In genomic region chr19:5689088-5689428, GRCm38 (mm10) we compare ENCODE assay signal across 8 mouse cellular contexts. TPM values are rescaled to one million over a fixed set of nuclear protein-coding genes. Genes with fewer than 3 reads are reported as not detected.
DNase-seq lines count a peak whose midpoint lies in the region; ATAC-seq and TF ChIP-seq lines count a peak whose summit lies in the region.
"Had no signal": no experiment of that assay in that cellular context is flagged by ENCODE, and none has a peak within 500 bp of the region (broad histone marks: within the 10 kb centered on the region; RNA-seq: fewer than 3 reads in every experiment).

No protein-coding gene starts in this region.

- H3K4me2 ChIP-seq in embryonic facial prominence, embryonic 14.5 days (ENCODE audit: low read depth, low read length), result peak overlapping the region; percentile 96
- H3K4me2 ChIP-seq in intestine, postnatal 0 days (replicated peaks; ENCODE audit: low read depth), result peak overlapping the region; percentile 99
- peak overlapping the region; percentile 95 for H3K4me2 ChIP-seq in neural tube, embryonic 15.5 days

- no peak for ATAC-seq in embryonic facial prominence, embryonic 14.5 days (ENCODE audit: low read depth)
- no peak for ATAC-seq in intestine, postnatal 0 days
- no peak for ATAC-seq in neural tube, embryonic 15.5 days (ENCODE audit: low FRiP score)

- peak overlapping the region; percentile 90 for H3K9ac ChIP-seq in embryonic facial prominence, embryonic 14.5 days (ENCODE audit: low read depth, low read length)
- peak overlapping the region; percentile 86 for H3K9ac ChIP-seq in intestine, postnatal 0 days (ENCODE audit: low read depth, low read length)
- H3K9ac ChIP-seq in neural tube, embryonic 15.5 days (replicated peaks), result peak overlapping the region; percentile 77

- peaks cover 53% of the 10 kb centered on the region for H3K36me3 ChIP-seq in embryonic facial prominence, embryonic 14.5 days (ENCODE audit: control insufficient read depth, insufficient read depth, low read length)
- H3K36me3 ChIP-seq in intestine, postnatal 0 days (ENCODE audit: control insufficient read depth, insufficient read depth), result peaks cover 53% of the 10 kb centered on the region
- peaks cover 39% of the 10 kb centered on the region for H3K36me3 ChIP-seq in neural tube, embryonic 15.5 days

- DNase-seq in lung, adult 2 months, result no peak
- DNase-seq in lung, postnatal 14 days, result no peak
- DNase-seq in embryonic facial prominence, embryonic 14.5 days (ENCODE audit: low spot score), result no peak
- DNase-seq in ovary, postnatal 14 days (ENCODE audit: low spot score), result no peak
- no peak for DNase-seq in right cerebral cortex, postnatal 10 days (ENCODE audit: low spot score in 2 of 2)

- H3K9me3 ChIP-seq in embryonic facial prominence, embryonic 14.5 days (ENCODE audit: control insufficient read depth, low read length), result no peaks in the 10 kb centered on the region
- no peaks in the 10 kb centered on the region for H3K9me3 ChIP-seq in intestine, postnatal 0 days (ENCODE audit: control insufficient read depth)
- no peaks in the 10 kb centered on the region for H3K9me3 ChIP-seq in neural tube, embryonic 15.5 days (replicated peaks)

- TF ChIP-seq CTCF in lung, adult 2 months (IDR thresholded peaks at IDR 0.05; ENCODE audit: insufficient read depth, low read length), result no peak
- TF ChIP-seq CTCF in intestine, postnatal 0 days (IDR thresholded peaks at IDR 0.05; ENCODE audit: low read depth), result no peak

- WGBS in lung, adult 2 months, result under 1% methylated on average over 7 of the region's 7 CpGs
- under 1% methylated on average over 7 of the region's 7 CpGs for WGBS in embryonic facial prominence, embryonic 14.5 days
- 0% methylated on average over 7 of the region's 7 CpGs for WGBS in intestine, postnatal 0 days
- 1% methylated on average over 7 of the region's 7 CpGs for whole genome bisulfite sequencing in neural tube, embryonic 15.5 days

- H3K4me1 ChIP-seq in lung, adult 2 months (ENCODE audit: control insufficient read depth, insufficient read depth, low read length), result peaks cover 20% of the 10 kb centered on the region
- H3K4me1 ChIP-seq in embryonic facial prominence, embryonic 14.5 days (ENCODE audit: control insufficient read depth, insufficient read depth, low read length), result peaks cover 25% of the 10 kb centered on the region
- peaks cover 16% of the 10 kb centered on the region for H3K4me1 ChIP-seq in intestine, postnatal 0 days (replicated peaks; ENCODE audit: control insufficient read depth, insufficient read depth, low read length)
- peaks cover 60% of the 10 kb centered on the region for H3K4me1 ChIP-seq in neural tube, embryonic 15.5 days

- no peak for TF ChIP-seq POLR2A in lung, adult 2 months (IDR thresholded peaks at IDR 0.05; ENCODE audit: borderline replicate concordance, extremely low read depth, low read depth, low read length)

- peak overlapping the region; percentile 97 for H3K4me3 ChIP-seq in lung, adult 2 months (replicated peaks; ENCODE audit: extremely low read depth, low read depth, low read length)
- H3K4me3 ChIP-seq in embryonic facial prominence, embryonic 14.5 days (ENCODE audit: low read depth, low read length), result peak overlapping the region; percentile 88
- peak overlapping the region; percentile 84 for H3K4me3 ChIP-seq in intestine, postnatal 0 days (ENCODE audit: low read depth, low read length)
- peak overlapping the region; percentile 86 for H3K4me3 ChIP-seq in neural tube, embryonic 15.5 days (replicated peaks)

- H3K27ac ChIP-seq in embryonic facial prominence, embryonic 14.5 days (replicated peaks; ENCODE audit: low read depth, low read length), result peak overlapping the region; percentile 97
- peak overlapping the region; percentile 97 for H3K27ac ChIP-seq in intestine, postnatal 0 days (ENCODE audit: low read depth, low read length)
- H3K27ac ChIP-seq in neural tube, embryonic 15.5 days (replicated peaks), result peak overlapping the region; percentile 91

- H3K27me3 ChIP-seq in embryonic facial prominence, embryonic 14.5 days (replicated peaks; ENCODE audit: control insufficient read depth, insufficient read depth, low read length), result no peaks in the 10 kb centered on the region
- H3K27me3 ChIP-seq in intestine, postnatal 0 days (replicated peaks; ENCODE audit: control insufficient read depth, insufficient read depth, low read length), result no peaks in the 10 kb centered on the region
- H3K27me3 ChIP-seq in neural tube, embryonic 15.5 days (replicated peaks), result no peaks in the 10 kb centered on the region

RNA-seq across cellular contexts. Expression of gene Pcnx3, which starts 0.3 kb away (rescaled TPM):
- 156 and 166 TPM in 2 replicates for polyA plus RNA-seq in lung, adult 2 months (2012; rRNA removed)
- polyA plus RNA-seq in embryonic facial prominence, embryonic 14.5 days (2014; fragmentation: Nextera tagmentation; extraction: Ambion mirVana), result 24.1 and 32.1 TPM in 2 replicates
- polyA plus RNA-seq in intestine, postnatal 0 days (2015; fragmentation: Nextera tagmentation; extraction: Ambion mirVana), result 9.3 and 12.7 TPM in 2 replicates
- 21.0 and 23.4 TPM in 2 replicates for polyA plus RNA-seq in neural tube, embryonic 15.5 days (2015; fragmentation: Nextera tagmentation; extraction: Ambion mirVana)

RNA-seq across cellular contexts. Expression of gene Map3k11, which starts 0.5 kb away (rescaled TPM):
- polyA plus RNA-seq in lung, adult 2 months (2012; rRNA removed), result 141 and 162 TPM in 2 replicates
- 18.9 and 23.3 TPM in 2 replicates for polyA plus RNA-seq in embryonic facial prominence, embryonic 14.5 days (2014; fragmentation: Nextera tagmentation; extraction: Ambion mirVana)
- polyA plus RNA-seq in intestine, postnatal 0 days (2015; fragmentation: Nextera tagmentation; extraction: Ambion mirVana), result 29.4 and 29.7 TPM in 2 replicates
- polyA plus RNA-seq in neural tube, embryonic 15.5 days (2015; fragmentation: Nextera tagmentation; extraction: Ambion mirVana), result 12.7 and 18.3 TPM in 2 replicates

RNA-seq across cellular contexts. Expression of gene Kcnk7, which starts 15.1 kb away (rescaled TPM):
- 2.0 and 4.6 TPM in 2 replicates for polyA plus RNA-seq in lung, adult 2 months (2012; rRNA removed)
- 0.34 and 1.7 TPM in 2 replicates for polyA plus RNA-seq in embryonic facial prominence, embryonic 14.5 days (2014; fragmentation: Nextera tagmentation; extraction: Ambion mirVana)
- polyA plus RNA-seq in intestine, postnatal 0 days (2015; fragmentation: Nextera tagmentation; extraction: Ambion mirVana), result 0.12 and 0.21 TPM in 2 replicates
- 0.35 and 0.45 TPM in 2 replicates for polyA plus RNA-seq in neural tube, embryonic 15.5 days (2015; fragmentation: Nextera tagmentation; extraction: Ambion mirVana)
- polyA plus RNA-seq: adrenal gland, adult 2 months had no signal

RNA-seq across cellular contexts. Expression of gene Sipa1, which starts 25.6 kb away (rescaled TPM):
- 163 and 214 TPM in 2 replicates for polyA plus RNA-seq in lung, adult 2 months (2012; rRNA removed)
- 24.4 and 26.6 TPM in 2 replicates for polyA plus RNA-seq in embryonic facial prominence, embryonic 14.5 days (2014; fragmentation: Nextera tagmentation; extraction: Ambion mirVana)
- polyA plus RNA-seq in intestine, postnatal 0 days (2015; fragmentation: Nextera tagmentation; extraction: Ambion mirVana), result 8.2 and 9.8 TPM in 2 replicates
- 19.1 and 21.7 TPM in 2 replicates for polyA plus RNA-seq in neural tube, embryonic 15.5 days (2015; fragmentation: Nextera tagmentation; extraction: Ambion mirVana)

RNA-seq across cellular contexts. Expression of gene Ehbp1l1, which starts 37.1 kb away (rescaled TPM):
- 64.4 and 73.8 TPM in 2 replicates for polyA plus RNA-seq in lung, adult 2 months (2012; rRNA removed)
- 34.2 and 43.4 TPM in 2 replicates for polyA plus RNA-seq in embryonic facial prominence, embryonic 14.5 days (2014; fragmentation: Nextera tagmentation; extraction: Ambion mirVana)
- 49.8 and 51.0 TPM in 2 replicates for polyA plus RNA-seq in intestine, postnatal 0 days (2015; fragmentation: Nextera tagmentation; extraction: Ambion mirVana)
- polyA plus RNA-seq in neural tube, embryonic 15.5 days (2015; fragmentation: Nextera tagmentation; extraction: Ambion mirVana), result 15.9 and 18.6 TPM in 2 replicates
